Mouse (Mus musculus): ENCODE measurements around the gene Mrps6.

DNA sequence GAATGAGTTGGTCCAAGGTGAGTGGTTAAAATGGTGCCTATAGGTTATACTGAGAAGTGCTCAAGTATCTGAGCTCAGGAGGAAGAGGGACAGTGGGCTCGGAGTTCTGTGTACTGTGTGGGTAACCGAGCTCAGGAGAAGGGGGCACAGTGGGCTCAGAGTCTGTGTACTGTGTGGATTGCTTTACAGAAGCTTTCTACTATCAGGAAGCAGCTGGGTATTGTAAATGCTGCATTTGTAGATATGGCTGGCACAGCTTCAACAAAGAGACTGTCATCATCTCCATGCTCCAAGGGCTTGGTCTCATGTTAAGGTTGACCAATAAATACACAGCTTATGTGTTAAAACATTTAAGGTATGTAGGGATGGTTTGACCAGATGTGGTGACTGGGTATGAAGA, 6.7 kb downstream of the Mrps6 start:
- TF ChIP-seq CTCF (IDR thresholded peaks at IDR 0.05), result no peak
- no peak for TF ChIP-seq EP300 (IDR thresholded peaks at IDR 0.05)

Data from lung, postnatal 0 days (tissue).